Mouse (Mus musculus) ES-CJ7 (cell line): Measurements from ENCODE around the gene Gstp3.
"Not testable (repeated sequence)": the region's sequence is repeated elsewhere in the genome, so short reads cannot be mapped to it uniquely, and the experiment has no call there.

Source experiments
- DNase-seq: peaks from one replicate; pipeline ENCODE4 v3.0.0; 2011; ENCODE audit warnings: low read depth, low spot score

The Gstp3 gene

DNA sequence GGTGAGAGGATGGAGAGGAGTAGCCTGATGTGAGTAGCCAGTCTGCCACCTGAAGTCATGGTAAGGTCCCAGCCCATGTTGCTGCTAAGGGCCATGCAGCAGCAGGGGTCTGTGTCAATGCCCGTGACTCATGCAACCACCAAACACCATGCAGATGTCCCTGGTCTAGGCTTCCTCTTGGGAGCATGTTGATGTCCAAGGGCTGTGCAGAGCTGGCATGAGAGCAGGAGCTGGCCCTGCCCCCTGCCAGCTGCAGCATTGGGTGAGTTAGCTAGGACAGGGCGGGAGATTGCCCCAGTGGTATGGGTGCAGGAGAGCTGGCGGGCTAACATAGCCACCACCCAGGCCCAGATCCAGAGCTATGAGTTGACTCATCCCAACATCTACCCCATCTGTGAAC lies 31.1 kb upstream of the Gstp3 start:
- DNase-seq, result no peak

DNA sequence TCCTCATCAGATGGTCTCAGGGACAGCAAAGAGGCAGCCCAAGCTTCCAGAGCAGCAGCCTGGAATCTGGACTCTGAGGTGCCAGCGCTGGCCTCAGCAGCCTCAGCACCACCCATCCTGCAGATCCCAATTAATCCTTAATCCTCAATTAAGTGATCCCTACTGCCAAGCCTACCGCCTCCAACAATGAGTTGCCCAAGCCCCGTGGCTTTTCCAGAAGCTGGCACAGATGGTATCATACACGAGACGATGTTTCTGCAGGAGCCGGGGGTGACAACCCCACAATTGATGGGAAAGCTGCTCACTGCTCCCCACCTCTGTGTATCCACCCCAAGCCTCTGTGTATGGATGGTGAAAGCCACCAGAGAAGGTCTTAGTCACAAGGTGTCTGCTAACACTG lies 29.8 kb upstream of the Gstp3 start:
- DNase-seq, result no peak

DNA sequence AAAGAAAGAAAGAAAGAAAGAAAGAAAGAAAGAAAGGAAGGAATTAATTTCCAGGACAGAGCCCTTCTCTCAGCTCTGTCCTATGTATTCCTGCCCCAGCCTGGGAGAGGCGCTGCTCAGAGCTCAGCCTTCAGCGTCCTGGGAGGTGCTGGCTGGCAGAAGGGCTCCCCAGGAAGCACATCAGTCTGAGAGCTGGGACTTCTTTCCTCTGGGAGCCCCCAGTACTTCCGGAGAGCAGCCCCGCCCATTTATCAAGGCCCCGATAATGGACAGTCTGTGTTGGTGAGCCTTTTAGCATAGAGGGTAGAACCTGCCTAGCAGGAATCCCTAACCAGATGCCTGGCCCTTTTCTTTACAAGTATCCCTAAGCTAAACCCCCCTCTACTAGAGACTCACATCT lies 28.8 kb upstream of the Gstp3 start:
- DNase-seq, result no peak

DNA sequence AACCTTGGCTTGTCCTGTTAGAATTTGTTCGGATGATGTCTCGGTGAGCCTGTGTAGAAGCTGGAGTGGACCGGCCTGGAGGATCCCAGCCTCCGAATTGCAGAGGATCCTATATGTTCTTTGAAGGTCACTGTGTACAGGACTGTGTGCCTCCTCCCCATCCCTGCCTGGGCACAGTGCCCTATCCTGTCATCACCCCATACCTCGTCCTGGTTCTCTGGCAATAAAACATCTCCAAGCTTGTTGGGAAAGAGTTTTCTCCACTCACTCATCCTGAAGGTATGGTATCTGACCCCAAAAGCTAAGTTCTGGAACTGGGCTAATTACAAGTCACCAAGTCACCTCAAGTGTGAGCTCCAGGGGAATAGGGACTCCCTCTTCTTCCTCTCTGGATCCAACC lies 27.7 kb upstream of the Gstp3 start:
- no peak for DNase-seq

GRCm38 (mm10) chr19:4086156-4086555 lies 26.8 kb upstream of the Gstp3 start:
- DNase-seq, result no peak

DNA sequence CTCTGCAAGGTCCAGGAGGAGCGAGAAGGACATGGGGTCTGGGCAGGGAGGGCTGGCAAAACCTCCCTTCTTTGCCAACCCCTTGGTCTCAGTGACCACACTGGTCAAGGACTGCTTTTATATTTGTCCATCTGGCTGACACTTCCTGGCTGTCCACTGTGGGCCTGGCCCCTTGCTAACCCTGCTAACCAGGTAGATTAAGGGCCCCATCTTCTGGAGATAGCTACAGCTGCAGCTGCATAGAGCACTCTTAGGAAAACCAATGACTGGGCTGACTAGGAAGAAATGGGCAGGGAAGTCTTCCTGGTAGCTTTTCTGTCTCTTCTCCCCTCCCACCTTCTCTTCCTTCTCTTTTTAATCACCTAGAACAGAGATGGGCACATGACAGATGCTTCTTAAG lies 25.6 kb upstream of the Gstp3 start:
- no peak for DNase-seq

- DNase-seq, result no peak
These were observed 24.5 kb upstream of the Gstp3 start for GRCm38 (mm10) chr19:4083826-4084225.

GRCm38 (mm10) chr19:4083316-4083715 lies 23.9 kb upstream of the Gstp3 start:
- no peak for DNase-seq

DNA sequence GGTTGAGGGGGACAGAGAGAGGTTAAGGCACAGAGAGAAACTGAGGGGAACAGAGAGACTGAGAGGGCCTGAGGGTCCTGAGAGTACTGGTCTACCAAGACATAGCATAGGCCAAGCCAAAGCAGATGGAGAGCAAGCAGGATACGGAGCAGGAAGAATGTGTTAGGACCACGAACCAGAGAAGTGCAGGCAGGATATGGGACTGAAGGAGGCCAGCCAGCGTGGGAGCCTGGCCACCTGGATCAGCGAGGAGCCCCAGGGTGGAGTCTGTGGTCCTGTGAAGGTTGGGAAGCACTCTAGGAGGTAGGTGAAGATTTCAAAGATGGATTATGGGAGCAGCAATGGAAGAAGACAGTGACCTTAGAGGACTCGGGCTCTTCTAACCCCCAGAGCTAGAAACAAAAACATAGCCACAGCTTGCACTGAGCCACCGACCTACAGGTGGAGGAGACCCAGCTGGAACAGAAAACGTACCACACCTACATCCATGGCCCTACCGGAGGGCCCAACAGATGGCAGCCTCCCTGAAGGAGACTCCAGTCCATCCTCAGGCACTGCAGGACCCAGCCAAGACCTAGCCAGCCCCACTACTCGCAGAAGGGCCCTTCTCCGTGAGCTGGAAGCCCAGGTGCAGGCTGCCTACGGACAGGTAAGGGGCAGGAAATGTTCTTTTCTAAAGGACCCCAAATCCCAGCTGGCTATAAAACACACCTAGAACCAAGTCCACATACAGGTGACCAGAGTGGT lies 23.0 kb upstream of the Gstp3 start:
- no peak for DNase-seq

- DNase-seq, result no peak
These were observed 22.0 kb upstream of the Gstp3 start, which contains the start of gene Cabp2 for GRCm38 (mm10) chr19:4081394-4081793. TSS of gene Cabp2 (plus strand) at chr19:4081578.

- DNase-seq, result no peak
These were observed 21.2 kb upstream of the Gstp3 start for GRCm38 (mm10) chr19:4080511-4081009.

GRCm38 (mm10) chr19:4079594-4079993 lies 20.2 kb upstream of the Gstp3 start:
- no peak for DNase-seq

- DNase-seq, result no peak
These were observed 16.2 kb upstream of the Gstp3 start for GRCm38 (mm10) chr19:4075531-4075930.

GRCm38 (mm10) chr19:4072706-4073424 lies 13.5 kb upstream of the Gstp3 start:
- no peak for DNase-seq

GRCm38 (mm10) chr19:4071406-4071805 lies 12.0 kb upstream of the Gstp3 start:
- no peak for DNase-seq

DNA sequence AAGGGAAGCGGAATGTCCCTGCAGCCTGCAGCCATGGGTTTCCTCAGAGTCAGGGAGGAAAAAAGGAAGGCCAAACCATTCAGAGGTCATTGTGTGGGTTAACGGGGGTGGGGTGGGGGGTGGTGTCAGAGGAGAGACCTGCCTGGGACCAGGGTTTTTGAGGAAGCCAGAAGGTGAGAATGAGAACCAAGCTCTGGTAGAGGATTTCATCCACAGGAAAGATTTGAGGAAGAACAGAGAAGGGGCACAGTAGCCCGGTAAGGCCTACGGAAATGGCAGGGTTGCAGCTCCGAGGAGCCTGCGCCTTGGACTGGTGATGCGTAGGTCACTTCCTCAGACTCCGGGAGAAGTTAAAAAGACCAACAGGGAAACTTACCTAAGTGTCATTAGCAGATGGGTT lies 11.4 kb upstream of the Gstp3 start:
- no peak for DNase-seq

GRCm38 (mm10) chr19:4070311-4070710 lies 10.9 kb upstream of the Gstp3 start:
- no peak for DNase-seq

- no peak for DNase-seq
These were observed 9.5 kb upstream of the Gstp3 start for GRCm38 (mm10) chr19:4068717-4069410.

DNA sequence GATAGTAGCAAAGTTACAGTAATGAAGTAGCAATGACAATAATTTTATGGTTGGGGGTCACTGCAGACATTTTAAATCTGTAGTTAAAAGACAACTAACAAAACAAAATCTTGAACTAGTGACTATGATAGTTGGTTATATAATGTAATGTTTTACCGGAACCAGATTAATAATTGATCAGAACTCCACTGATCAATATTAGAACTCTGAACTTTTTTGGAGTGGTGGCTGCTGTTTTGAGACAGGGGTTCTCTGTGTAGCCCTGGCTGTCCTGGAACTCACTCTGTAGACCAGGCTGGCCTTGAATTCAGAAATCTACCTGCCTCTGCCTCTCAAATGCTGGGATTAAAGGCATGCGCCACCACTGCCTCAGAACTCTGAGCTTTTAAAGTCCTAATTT lies 8.9 kb upstream of the Gstp3 start:
- DNase-seq, result not testable (repeated sequence)

GRCm38 (mm10) chr19:4066877-4067276 lies 7.5 kb upstream of the Gstp3 start:
- no peak for DNase-seq

DNA sequence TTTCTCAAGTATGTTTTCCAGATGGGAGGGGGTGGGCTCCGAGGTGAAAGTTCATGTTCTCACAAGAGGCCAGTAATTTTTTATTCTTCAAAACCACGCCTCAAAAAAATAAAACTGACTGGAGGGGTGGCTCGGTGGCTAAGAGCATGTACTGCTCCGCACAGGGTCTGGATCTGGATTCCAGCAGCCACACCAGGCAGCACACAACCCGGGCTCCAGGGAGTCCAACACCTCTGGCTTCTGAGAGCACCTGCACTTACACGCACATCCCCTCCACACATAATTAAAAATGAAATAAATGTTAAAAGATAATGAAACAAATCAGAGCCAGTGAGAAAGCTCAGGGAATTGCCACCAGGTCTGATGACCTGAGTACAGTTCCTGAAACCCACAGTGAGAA lies 6.9 kb upstream of the Gstp3 start:
- no peak for DNase-seq

DNA sequence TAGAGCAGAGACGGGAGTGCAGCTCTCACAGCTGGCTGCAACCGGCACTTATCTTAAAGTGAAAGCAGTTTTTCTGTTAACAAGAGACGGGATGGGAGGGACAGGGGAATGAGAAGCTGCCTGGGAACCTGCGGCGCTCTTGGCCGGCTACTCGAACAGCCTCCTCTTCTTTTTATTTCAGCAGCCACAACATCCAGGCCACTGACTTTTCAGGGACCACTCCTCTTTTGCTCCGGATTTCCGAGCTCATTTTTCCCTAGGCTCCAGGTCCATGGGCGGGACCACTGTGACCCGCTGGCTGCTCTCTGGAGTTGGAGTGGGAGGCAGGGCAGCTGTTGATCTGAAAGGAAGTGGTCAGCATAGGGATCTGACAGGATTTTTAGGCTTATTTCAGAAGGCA lies 5.1 kb upstream of the Gstp3 start:
- DNase-seq, result not testable (repeated sequence)
